Mouse (Mus musculus) cerebellum, postnatal 4 days (tissue): ENCODE measurements around the gene Gm47996.
"Not testable (repeated sequence)": the region's sequence is repeated elsewhere in the genome, so short reads cannot be mapped to it uniquely, and the experiment has no call there.

Experiments used
- DNase-seq, 2 experiments: peaks; one replicate each; pipeline ENCODE4 v3.0.0; 2022; ENCODE audit warnings: low spot score in 2 of 2, mixed read lengths in 1 of 2

Gm47996 gene

GRCm38 (mm10) chr1:151203818-151204217 is 6.1 kb upstream of the Gm47996 start, which contains the start of gene 3110040M04Rik:
Gene 3110040M04Rik, plus strand, starts transcription at chr1:151204121.
- not testable (repeated sequence) for DNase-seq

GRCm38 (mm10) chr1:151208493-151208892 is 1.4 kb upstream of the Gm47996 start:
- DNase-seq: not testable (repeated sequence)

- not testable (repeated sequence) for DNase-seq
Observed at GRCm38 (mm10) chr1:151208944-151209343, 987 bp upstream of the Gm47996 start.

GRCm38 (mm10) chr1:151211666-151212065 is 1.7 kb downstream of the Gm47996 start:
- not testable (repeated sequence) for DNase-seq

- no peak for DNase-seq
Observed at GRCm38 (mm10) chr1:151214862-151215261, 4.9 kb downstream of the Gm47996 start.

GRCm38 (mm10) chr1:151215985-151216384 is 6.1 kb downstream of the Gm47996 start:
- no peak for DNase-seq

GRCm38 (mm10) chr1:151216417-151216816 is 6.5 kb downstream of the Gm47996 start:
- DNase-seq: no peak

GRCm38 (mm10) chr1:151219045-151219444 is 9.1 kb downstream of the Gm47996 start:
- no peak for DNase-seq

GRCm38 (mm10) chr1:151220098-151220497 is 10.2 kb downstream of the Gm47996 start:
- no peak for DNase-seq

- no peak for DNase-seq
Observed at GRCm38 (mm10) chr1:151222561-151223267, 12.8 kb downstream of the Gm47996 start.

- no peak for DNase-seq
Observed at GRCm38 (mm10) chr1:151223377-151223776, 13.4 kb downstream of the Gm47996 start.

- DNase-seq: no peak
Observed at GRCm38 (mm10) chr1:151224536-151224935, 14.6 kb downstream of the Gm47996 start.

- no peak for DNase-seq
Observed at GRCm38 (mm10) chr1:151227506-151227905, 17.6 kb downstream of the Gm47996 start.

GRCm38 (mm10) chr1:151228320-151228989 is 18.5 kb downstream of the Gm47996 start:
- no peak for DNase-seq

GRCm38 (mm10) chr1:151232346-151232745 is 22.4 kb downstream of the Gm47996 start:
- DNase-seq: no peak

- DNase-seq: no peak
Observed at GRCm38 (mm10) chr1:151233756-151234155, 23.8 kb downstream of the Gm47996 start.

GRCm38 (mm10) chr1:151235574-151235973 is 25.6 kb downstream of the Gm47996 start:
- DNase-seq: no peak

GRCm38 (mm10) chr1:151236141-151236930 is 26.4 kb downstream of the Gm47996 start:
- no peak for DNase-seq

GRCm38 (mm10) chr1:151237780-151238179 is 27.8 kb downstream of the Gm47996 start:
- DNase-seq: no peak

GRCm38 (mm10) chr1:151243332-151243731 is 33.4 kb downstream of the Gm47996 start:
- DNase-seq: no peak

GRCm38 (mm10) chr1:151244013-151244412 is 34.1 kb downstream of the Gm47996 start:
- DNase-seq: no peak

GRCm38 (mm10) chr1:151244761-151245160 is 34.8 kb downstream of the Gm47996 start:
- DNase-seq: no peak
